Mouse (Mus musculus) MEL (cell line): ENCODE measurements around the gene Slc38a4.

Source experiments
- CTCF ChIP-seq, 3 experiments: IDR thresholded peaks in 2 of 3; conservative IDR thresholded peaks in 1 of 3; 2 replicates each; pipeline ENCODE4 v1.5.1; 2011 to 2012; ENCODE audit warnings: low read length in 3 of 3, low read depth in 2 of 3, mild to moderate bottlenecking in 2 of 3, improper control_type of control experiment in 1 of 3, inconsistent platforms in 1 of 3, mixed read lengths in 1 of 3, moderate library complexity in 1 of 3; ENCODE audit not compliant: control insufficient read depth in 1 of 3, insufficient read depth in 1 of 3, poor library complexity in 1 of 3, severe bottlenecking in 1 of 3
- EP300 ChIP-seq, 2 experiments: IDR thresholded peaks; 2 replicates each; pipeline ENCODE4 v1.6.1; 2011; ENCODE audit warnings: improper control_type of control experiment in 2 of 2, low read length in 2 of 2, low read depth in 1 of 2, mild to moderate bottlenecking in 1 of 2
- GABPA ChIP-seq: IDR thresholded peaks from 2 replicates; pipeline ENCODE4 v1.6.1; 2012; ENCODE audit warnings: low read depth, mild to moderate bottlenecking, inconsistent platforms, low read length, improper control_type of control experiment, moderate library complexity
- POLR2A ChIP-seq, 2 experiments: IDR thresholded peaks; 2 replicates each; pipeline ENCODE4 v1.6.1; 2011 to 2012; ENCODE audit warnings: low read length in 2 of 2, mild to moderate bottlenecking in 2 of 2, control low read depth in 1 of 2, improper control_type of control experiment in 1 of 2, low read depth in 1 of 2, moderate library complexity in 1 of 2; ENCODE audit not compliant: control insufficient read depth in 1 of 2, insufficient read depth in 1 of 2, poor library complexity in 1 of 2
- TAL1 ChIP-seq: IDR thresholded peaks from 2 replicates; pipeline ENCODE4 v1.6.1; 2012; ENCODE audit warnings: mild to moderate bottlenecking, inconsistent platforms, low read length, moderate library complexity, mixed read lengths
- USF1 ChIP-seq: IDR thresholded peaks from 2 replicates; pipeline ENCODE4 v1.6.1; 2014; ENCODE audit warnings: low read depth, mild to moderate bottlenecking, inconsistent platforms, low read length, improper control_type of control experiment, moderate library complexity
- USF2 ChIP-seq, 2 experiments: IDR thresholded peaks; 2 replicates each; pipeline ENCODE4 v1.6.1; 2011 to 2012; ENCODE audit warnings: improper control_type of control experiment in 2 of 2, low read length in 2 of 2, borderline replicate concordance in 1 of 2, inconsistent platforms in 1 of 2, low read depth in 1 of 2, mild to moderate bottlenecking in 1 of 2; ENCODE audit not compliant: insufficient read depth in 1 of 2
- ZKSCAN1 ChIP-seq: IDR thresholded peaks from 2 replicates; pipeline ENCODE4 v1.6.1; 2012; ENCODE audit warnings: low read depth, mild to moderate bottlenecking, inconsistent platforms, low read length, improper control_type of control experiment, moderate library complexity

DNA sequence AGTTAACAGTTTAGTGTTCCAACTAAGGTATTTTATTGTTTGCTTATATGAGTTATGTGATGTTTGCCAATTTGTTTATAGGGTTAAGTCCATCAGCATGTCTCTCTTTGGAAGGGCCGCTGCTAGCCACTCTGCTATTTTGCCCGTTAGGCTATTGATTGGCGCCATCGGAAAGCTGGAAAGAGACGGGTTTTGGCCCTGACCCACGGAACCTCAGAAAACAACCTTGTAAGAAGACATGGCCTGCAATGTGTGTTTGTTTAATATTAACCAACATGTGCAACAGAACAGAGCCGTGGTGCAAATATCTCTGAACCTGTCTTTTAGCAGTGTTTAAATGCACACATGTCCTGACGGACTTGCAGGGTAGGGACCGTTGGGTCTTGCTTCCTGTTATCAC, 14.6 kb downstream of the Slc38a4 start:
- TF ChIP-seq TAL1 (no peak), USF1 (no peak), GABPA (no peak), USF2 (IDR thresholded peaks at IDR 0.05; ENCODE audit: borderline replicate concordance in 1 of 2, insufficient read depth in 1 of 2, low read depth in 1 of 2, low read length in 2 of 2) (no peak), POLR2A (IDR thresholded peaks at IDR 0.05; ENCODE audit: control insufficient read depth in 1 of 2, insufficient read depth in 1 of 2, low read depth in 1 of 2, low read length in 2 of 2, poor library complexity in 1 of 2) (no peak), CTCF (IDR thresholded peaks at IDR 0.05 in 2 of 3, conservative IDR thresholded peaks at IDR 0.05 in 1 of 3; ENCODE audit: control insufficient read depth in 1 of 3, insufficient read depth in 1 of 3, low read depth in 2 of 3, low read length in 3 of 3, poor library complexity in 1 of 3, severe bottlenecking in 1 of 3) (no peak), EP300 (IDR thresholded peaks at IDR 0.05; ENCODE audit: low read depth in 1 of 2, low read length in 2 of 2) (no peak), ZKSCAN1 (no peak)
